Mouse (Mus musculus) forebrain, embryonic 13.5 days (tissue): Measurements from ENCODE around the gene Ly6g6f. TPM values are rescaled to one million over a fixed set of nuclear protein-coding genes. Genes with fewer than 3 reads are reported as not detected.

Experiments used
- ATAC-seq: fragments of 200-750 bp; cut with Nextera tagmentation; 2 replicates; pipeline ENCODE4 v1.8.0; 2017
- H3K27ac ChIP-seq: fragments of 300-500 bp; sonication (generic); 2 replicates; pipeline ENCODE4 v1.5.1; 2015; ENCODE audit warnings: inconsistent platforms, mild to moderate bottlenecking, moderate library complexity
- H3K27me3 ChIP-seq: fragments of 300-500 bp; sonication (generic); 2 replicates; pipeline ENCODE4 v1.6.1; 2015; ENCODE audit warnings: mild to moderate bottlenecking, inconsistent platforms
- H3K36me3 ChIP-seq: fragments of 300-500 bp; sonication (generic); 2 replicates; pipeline ENCODE4 v1.6.1; 2015; ENCODE audit warnings: mild to moderate bottlenecking, inconsistent platforms; ENCODE audit not compliant: poor library complexity, severe bottlenecking
- H3K4me1 ChIP-seq: fragments of 300-500 bp; sonication (generic); 2 replicates; pipeline ENCODE4 v1.6.1; 2015; ENCODE audit warnings: inconsistent platforms
- H3K4me2 ChIP-seq: fragments of 300-500 bp; sonication (generic); 2 replicates; pipeline ENCODE4 v1.6.1; 2015; ENCODE audit warnings: inconsistent platforms, mild to moderate bottlenecking, moderate library complexity
- H3K4me3 ChIP-seq: fragments of 300-500 bp; sonication (generic); 2 replicates; pipeline ENCODE4 v1.5.1; 2015; ENCODE audit warnings: mild to moderate bottlenecking, inconsistent platforms
- H3K9ac ChIP-seq: fragments of 300-500 bp; sonication (generic); 2 replicates; pipeline ENCODE4 v1.6.1; 2015; ENCODE audit warnings: mild to moderate bottlenecking, inconsistent platforms
- H3K9me3 ChIP-seq: fragments of 300-500 bp; sonication (generic); replicated peaks from 2 replicates; pipeline ENCODE4 v1.6.1; 2016; ENCODE audit warnings: inconsistent platforms
- WGBS: fragments of 180-500 bp; shearing (Covaris S2); methylation state at CpG from one replicate; pipeline ENCODE4 v1.1.7; 2015; 5-methylcytosine and 5-hydroxymethylcytosine counted together
- polyA plus RNA-seq: library from polyadenylated mRNA; unstranded; fragments of >200 nt; fragmentation: Nextera tagmentation; extraction: Ambion mirVana; gene quantifications from 2 replicates; pipeline ENCODE4 v1.2.1, GENCODE M21; 2015

Gene Ly6g6f
- polyA plus RNA-seq = 0.25 TPM in 1 of 2 replicates, not detected in the other

DNA sequence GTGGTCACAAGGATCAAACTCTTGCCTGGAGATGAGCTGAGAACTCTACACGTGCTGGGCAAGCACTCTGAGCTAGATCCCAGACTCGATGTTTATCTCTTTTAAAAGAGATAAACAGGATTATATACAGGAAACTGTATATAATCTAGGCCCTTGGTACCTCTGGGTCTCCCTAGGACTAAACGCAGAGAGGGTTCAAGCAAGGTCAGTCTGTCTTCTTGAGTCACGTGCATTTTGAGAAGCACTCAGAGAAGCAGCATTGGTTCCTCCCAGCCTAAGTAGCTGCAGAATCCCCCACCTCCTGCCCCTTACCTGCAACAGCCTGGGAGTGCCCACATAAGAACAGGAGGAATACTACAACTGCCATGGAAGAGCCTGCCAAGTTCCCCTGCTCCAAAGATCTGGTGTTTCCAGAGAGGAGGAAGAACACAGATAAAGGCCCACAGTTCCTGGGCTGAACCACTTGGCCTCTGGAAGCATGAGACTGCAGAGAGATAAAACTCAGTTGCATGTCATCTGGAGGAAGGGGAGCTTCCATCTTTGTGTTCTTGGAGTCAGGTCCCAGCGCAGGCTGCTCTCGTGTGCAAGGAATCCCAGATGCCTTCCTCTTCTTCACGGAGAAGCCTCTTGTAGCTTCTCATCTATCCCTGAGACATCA, at the start of gene Ly6g6f:
Gene Ly6g6f (minus strand): TSS at position 403 of the 658 bp plus-strand sequence.
- Histone ChIP-seq H3K9me3 (no peaks in the 10 kb centered on the region), H3K36me3 (no peaks in the 10 kb centered on the region), H3K27me3 (0 out of 2 replicates have a peak, but pooled peaks cover 3% of the 10 kb centered on the region), H3K4me2 (no peak within 1 kb of the TSS), H3K27ac (no peak within 1 kb of the TSS), H3K4me3 (no peak within 1 kb of the TSS), H3K4me1 (peaks cover 12% of the 10 kb centered on the region), H3K9ac (no peak within 1 kb of the TSS)
- ATAC-seq = no peak
- 85% methylated on average over 7 of the region's 7 CpGs for WGBS

DNA sequence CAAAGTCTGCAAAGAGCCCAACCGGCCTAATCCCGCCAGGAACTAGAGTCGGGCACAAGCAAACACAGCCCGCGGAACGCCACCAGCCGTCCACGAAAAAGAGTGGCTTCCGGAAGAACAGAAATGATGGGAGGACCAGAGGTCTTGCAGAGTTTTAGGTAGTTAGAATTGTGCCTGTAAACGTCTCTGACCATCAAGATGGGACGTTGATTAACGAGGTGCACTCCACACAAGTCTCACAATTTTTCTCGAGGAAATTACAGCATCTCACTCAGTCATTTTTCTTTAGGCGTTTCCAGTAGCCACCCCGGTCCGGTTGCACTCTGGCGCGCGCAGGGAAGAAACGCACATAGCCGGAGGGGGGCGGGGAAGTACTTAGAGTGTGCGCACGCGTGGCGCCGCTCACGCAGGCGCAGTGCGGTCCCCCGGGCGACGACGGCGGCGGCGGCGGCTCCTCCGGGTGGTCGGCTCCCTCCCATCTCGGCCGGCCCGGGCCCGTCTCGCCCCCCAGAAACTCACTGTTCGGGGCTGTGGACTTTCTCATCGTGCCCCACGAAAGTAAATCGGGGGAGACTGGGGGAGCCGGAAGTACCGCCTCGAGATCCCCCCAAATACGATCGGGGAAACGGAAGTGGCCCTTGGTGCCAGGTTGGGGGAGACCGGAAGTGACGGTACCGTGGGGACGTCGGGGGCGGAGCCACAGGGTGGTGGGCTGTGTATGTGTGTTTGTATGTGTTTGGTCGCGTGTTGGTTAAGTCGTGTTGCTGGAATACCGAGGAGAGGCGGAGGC, 49.6 kb upstream of the Ly6g6f start, which contains the start of gene Bag6:
Gene Bag6 (plus strand): TSS at position 378 of the 790 bp plus-strand sequence.
- ATAC-seq = peak; percentile 94
- Histone ChIP-seq H3K27ac (peak within 1 kb of the TSS; percentile 95), H3K9ac (peak within 1 kb of the TSS; percentile 87), H3K4me1 (peaks cover 28% of the 10 kb centered on the region), H3K4me3 (peak within 1 kb of the TSS; percentile 79), H3K9me3 (no peaks in the 10 kb centered on the region), H3K27me3 (no peaks in the 10 kb centered on the region), H3K4me2 (peak within 1 kb of the TSS; percentile 82), H3K36me3 (peaks cover 21% of the 10 kb centered on the region)
- under 1% methylated on average over 66 of the region's 66 CpGs for WGBS

DNA sequence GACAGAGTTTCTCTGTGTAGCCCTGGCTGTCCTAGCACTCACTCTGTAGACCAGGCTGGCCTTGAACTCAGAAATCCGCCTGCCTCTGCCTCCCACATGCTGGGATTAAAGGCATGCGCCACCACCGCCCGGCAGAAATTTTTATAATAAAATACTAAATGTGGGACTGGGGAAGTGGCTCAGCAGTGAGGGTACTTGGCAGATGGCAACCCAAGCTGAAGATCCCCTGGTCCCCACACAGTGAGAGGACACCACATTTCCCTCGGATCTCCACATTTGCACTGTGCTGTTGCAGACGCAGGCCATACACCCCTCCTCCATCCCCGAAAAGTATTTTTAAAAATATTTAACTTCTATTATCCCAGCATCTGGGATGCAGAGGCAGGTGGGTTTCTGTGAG, 48.1 kb upstream of the Ly6g6f start:
- H3K4me3 ChIP-seq = no peak overlapping the region
- no peak for ATAC-seq
- no peaks in the 10 kb centered on the region for H3K27me3 ChIP-seq
- no peak overlapping the region for H3K27ac ChIP-seq
- H3K36me3 ChIP-seq = peaks cover 13% of the 10 kb centered on the region
- H3K4me1 ChIP-seq = peaks cover 24% of the 10 kb centered on the region
- no peak overlapping the region for H3K9ac ChIP-seq
- no peak overlapping the region for H3K4me2 ChIP-seq
- WGBS = 97% methylated on average over 7 of the region's 7 CpGs
- no peaks in the 10 kb centered on the region for H3K9me3 ChIP-seq

DNA sequence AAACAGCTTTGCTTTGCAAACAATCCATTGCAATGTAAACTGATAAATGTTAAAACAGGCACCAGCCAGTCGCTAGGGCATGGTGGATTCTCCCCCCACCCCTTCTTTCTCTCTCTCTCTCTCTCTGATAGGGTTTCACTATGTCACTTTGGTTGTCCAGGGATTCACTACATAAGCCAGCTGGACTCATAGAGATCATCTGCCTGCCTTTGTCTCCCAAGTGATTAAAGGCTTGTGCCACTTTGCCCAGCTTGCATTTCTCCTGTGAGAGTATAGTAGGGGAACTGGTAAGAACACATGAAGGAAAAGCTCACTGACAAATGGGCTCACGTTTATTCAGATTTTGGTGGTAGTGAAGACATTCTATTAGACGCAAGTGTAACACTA, 46.8 kb upstream of the Ly6g6f start:
- H3K4me3 ChIP-seq = no peak overlapping the region
- peaks cover 17% of the 10 kb centered on the region for H3K4me1 ChIP-seq
- no peak overlapping the region for H3K4me2 ChIP-seq
- H3K27ac ChIP-seq = no peak overlapping the region
- H3K36me3 ChIP-seq = peaks cover 13% of the 10 kb centered on the region
- H3K27me3 ChIP-seq = no peaks in the 10 kb centered on the region
- H3K9me3 ChIP-seq = no peaks in the 10 kb centered on the region
- H3K9ac ChIP-seq = no peak overlapping the region
- no peak for ATAC-seq
- 75% methylated on average over 3 of the region's 3 CpGs for WGBS

DNA sequence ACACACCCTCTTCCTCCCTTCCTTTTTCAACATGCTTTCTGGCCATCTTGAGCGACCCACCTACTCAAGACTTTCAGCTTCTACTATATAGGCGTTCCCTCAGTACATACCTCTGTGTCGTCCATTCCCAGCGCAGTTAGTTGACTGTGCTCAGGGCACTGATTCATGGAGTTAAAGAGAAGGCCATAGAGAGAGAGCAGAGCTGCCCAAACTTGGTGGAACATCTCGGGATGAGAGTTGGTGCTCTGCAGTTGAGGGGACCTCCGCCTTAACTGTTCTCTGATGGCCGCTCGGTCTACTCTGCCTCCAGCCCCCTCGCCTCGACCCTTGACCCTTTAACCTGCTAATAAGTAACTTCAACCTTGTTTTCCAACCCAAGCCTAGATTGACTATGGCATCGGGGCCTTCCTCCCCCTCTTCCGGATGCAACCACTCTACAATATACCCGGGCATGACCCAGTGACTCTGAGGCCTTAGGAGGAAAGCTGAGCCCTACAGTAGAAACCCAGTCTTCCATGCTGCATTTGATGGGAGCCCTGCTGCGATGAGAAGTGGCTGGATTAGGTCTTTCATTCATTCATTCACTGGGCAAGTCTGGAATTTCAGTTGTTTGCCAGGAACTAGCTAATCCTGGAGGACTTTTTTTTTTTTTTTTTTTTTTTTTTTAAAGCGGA, 46.2 kb upstream of the Ly6g6f start, which contains the start of gene Apom:
Gene Apom (minus strand): TSS at position 551 of the 674 bp plus-strand sequence.
- Histone ChIP-seq H3K4me3 (no peak within 1 kb of the TSS), H3K36me3 (peaks cover 13% of the 10 kb centered on the region), H3K9ac (no peak within 1 kb of the TSS), H3K4me1 (peaks cover 17% of the 10 kb centered on the region), H3K4me2 (no peak within 1 kb of the TSS), H3K9me3 (no peaks in the 10 kb centered on the region), H3K27me3 (no peaks in the 10 kb centered on the region), H3K27ac (no peak within 1 kb of the TSS)
- WGBS = 84% methylated on average over 15 of the region's 15 CpGs
- no peak for ATAC-seq

DNA sequence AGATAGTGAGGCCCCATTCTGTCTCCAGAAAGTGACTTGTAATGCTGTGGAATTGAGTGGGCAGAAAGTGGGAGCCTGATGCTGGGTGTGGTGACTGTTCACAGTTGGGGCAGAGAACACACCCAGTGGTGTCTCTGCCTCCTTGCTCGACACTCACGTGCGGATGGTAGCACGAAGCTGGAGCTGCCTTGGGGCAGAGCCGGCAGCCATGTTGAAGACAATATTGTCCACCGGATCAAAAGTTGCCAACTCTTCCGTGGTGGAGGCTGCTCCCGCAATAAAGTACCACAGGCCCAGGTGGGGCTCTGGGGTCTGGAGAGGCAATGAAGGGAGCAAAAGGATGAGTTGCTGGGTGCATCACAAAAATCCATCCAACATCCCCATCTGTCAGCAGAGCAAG, 45.6 kb upstream of the Ly6g6f start:
- WGBS = 91% methylated on average over 8 of the region's 8 CpGs
- H3K36me3 ChIP-seq = peaks cover 13% of the 10 kb centered on the region
- H3K9ac ChIP-seq = no peak overlapping the region
- no peaks in the 10 kb centered on the region for H3K27me3 ChIP-seq
- H3K9me3 ChIP-seq = no peaks in the 10 kb centered on the region
- no peak for ATAC-seq
- H3K4me3 ChIP-seq = no peak overlapping the region
- H3K27ac ChIP-seq = no peak overlapping the region
- H3K4me1 ChIP-seq = peaks cover 18% of the 10 kb centered on the region
- H3K4me2 ChIP-seq = no peak overlapping the region

DNA sequence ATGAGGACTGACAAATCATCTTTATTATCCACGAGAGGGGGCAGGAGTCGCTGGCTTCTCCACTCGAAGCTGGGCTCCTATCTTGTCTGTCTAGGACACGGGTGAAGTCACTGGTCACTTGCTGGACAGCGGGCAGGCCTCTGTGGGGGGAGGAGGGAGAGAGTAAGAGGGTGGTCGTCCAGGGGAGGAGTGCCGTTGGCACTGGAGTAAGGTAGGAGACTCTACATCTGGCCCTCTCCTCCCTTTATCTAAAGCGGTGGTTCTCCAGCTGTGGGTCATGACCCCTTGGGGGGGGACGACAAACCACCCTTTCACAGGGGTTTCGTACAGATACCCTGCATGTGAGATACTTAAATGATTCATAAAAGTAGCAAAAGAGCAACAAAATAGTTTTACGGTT, 43.6 kb upstream of the Ly6g6f start:
- WGBS = 78% methylated on average over 11 of the region's 11 CpGs
- no peak overlapping the region for H3K4me2 ChIP-seq
- ATAC-seq = no peak

DNA sequence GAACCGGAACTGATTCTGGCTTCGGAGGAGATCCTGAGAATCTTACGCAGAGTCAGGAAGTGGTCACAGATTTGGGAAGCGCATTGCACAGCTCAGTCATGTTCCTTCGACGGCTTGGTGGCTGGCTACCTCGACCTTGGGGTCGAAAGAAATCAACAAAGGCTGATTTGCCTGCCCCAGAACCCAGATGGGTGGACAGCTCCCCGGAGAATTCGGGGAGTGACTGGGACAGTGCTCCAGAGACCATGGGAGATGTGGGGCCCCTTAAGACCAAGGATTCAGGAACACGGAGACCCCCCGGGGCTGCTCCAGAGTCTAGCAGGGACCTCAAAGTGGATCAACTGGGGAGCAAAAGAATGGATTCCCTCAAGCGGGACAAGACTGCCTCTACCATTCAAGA, 41.6 kb upstream of the Ly6g6f start:
- H3K36me3 ChIP-seq = peaks cover 36% of the 10 kb centered on the region
- H3K4me2 ChIP-seq = peak overlapping the region; percentile 86
- H3K27ac ChIP-seq = no peak overlapping the region
- peaks cover 38% of the 10 kb centered on the region for H3K4me1 ChIP-seq
- peak overlapping the region; percentile 87 for H3K9ac ChIP-seq
- 75% methylated on average over 13 of the region's 13 CpGs for WGBS
- H3K27me3 ChIP-seq = no peaks in the 10 kb centered on the region
- no peak for ATAC-seq
- H3K4me3 ChIP-seq = peak overlapping the region; percentile 68
- no peaks in the 10 kb centered on the region for H3K9me3 ChIP-seq

More for the DNA sequence above, 43.6 kb upstream of the Ly6g6f start:
- no peaks in the 10 kb centered on the region for H3K9me3 ChIP-seq
- H3K27me3 ChIP-seq = no peaks in the 10 kb centered on the region
- H3K4me3 ChIP-seq = no peak overlapping the region
- H3K27ac ChIP-seq = no peak overlapping the region
- peaks cover 29% of the 10 kb centered on the region for H3K4me1 ChIP-seq
- H3K9ac ChIP-seq = no peak overlapping the region
- peaks cover 25% of the 10 kb centered on the region for H3K36me3 ChIP-seq

DNA sequence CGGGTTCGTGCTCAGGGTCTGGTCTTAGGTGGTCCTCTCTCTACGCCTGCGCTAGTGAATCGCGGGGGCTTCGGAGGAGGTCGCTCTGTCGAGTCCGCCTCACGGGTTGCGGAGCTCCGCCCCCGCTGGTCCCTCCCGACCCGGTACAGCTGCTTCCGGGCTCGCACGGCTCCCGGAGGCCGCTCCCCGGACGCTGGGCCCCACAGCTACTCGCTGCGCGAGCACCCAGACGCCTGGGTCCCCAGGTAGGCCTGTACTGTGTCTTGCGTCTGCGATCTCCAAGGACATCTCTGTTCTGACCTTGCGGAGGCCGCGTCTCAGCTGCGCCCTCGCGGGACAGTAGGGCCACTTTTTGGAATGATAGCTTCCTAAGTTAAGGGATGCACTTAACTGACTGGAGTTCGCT, 40.8 kb upstream of the Ly6g6f start, which contains the start of gene D17H6S53E:
Gene D17H6S53E (plus strand): TSS at position 168 of the 406 bp plus-strand sequence.
- peak within 1 kb of the TSS; percentile 68 for H3K4me3 ChIP-seq
- peak; percentile 44 for ATAC-seq

DNA sequence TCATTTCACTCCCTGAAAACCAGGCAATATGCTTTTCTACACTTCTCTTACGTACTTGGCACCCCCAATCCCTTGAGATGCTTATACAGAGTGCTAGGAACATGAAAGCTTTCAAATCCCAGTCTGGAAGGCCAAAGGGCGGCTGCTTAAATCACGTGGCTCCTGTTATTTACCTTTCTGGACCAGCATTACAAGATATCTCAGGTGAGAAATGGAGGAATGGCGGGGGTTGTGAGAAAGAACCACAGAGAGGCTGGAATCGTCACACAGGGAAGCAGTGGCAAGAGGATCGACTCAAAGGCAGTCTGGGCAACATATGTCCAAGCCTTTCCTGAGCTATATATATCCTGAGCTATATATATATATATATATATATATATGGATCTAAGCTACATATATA, 40.2 kb upstream of the Ly6g6f start:
- ATAC-seq = no peak
- H3K27ac ChIP-seq = peak overlapping the region; percentile 72; the same call in 1 of the 2 replicates
- no peaks in the 10 kb centered on the region for H3K9me3 ChIP-seq
- peaks cover 36% of the 10 kb centered on the region for H3K36me3 ChIP-seq
- H3K4me2 ChIP-seq = peak overlapping the region; percentile 86
- H3K9ac ChIP-seq = peak overlapping the region; percentile 87
- 34% methylated on average over 6 of the region's 6 CpGs for WGBS
- H3K27me3 ChIP-seq = no peaks in the 10 kb centered on the region
- H3K4me1 ChIP-seq = peaks cover 39% of the 10 kb centered on the region
- peak overlapping the region; percentile 68 for H3K4me3 ChIP-seq

More for the DNA sequence above, 40.8 kb upstream of the Ly6g6f start, which contains the start of gene D17H6S53E:
- Histone ChIP-seq H3K27ac (peak within 1 kb of the TSS; percentile 72), H3K27me3 (no peaks in the 10 kb centered on the region), H3K36me3 (peaks cover 36% of the 10 kb centered on the region), H3K4me2 (peak within 1 kb of the TSS; percentile 86), H3K4me1 (peaks cover 38% of the 10 kb centered on the region), H3K9ac (peak within 1 kb of the TSS; percentile 87), H3K9me3 (no peaks in the 10 kb centered on the region)
- under 1% methylated on average over 36 of the region's 36 CpGs for WGBS

DNA sequence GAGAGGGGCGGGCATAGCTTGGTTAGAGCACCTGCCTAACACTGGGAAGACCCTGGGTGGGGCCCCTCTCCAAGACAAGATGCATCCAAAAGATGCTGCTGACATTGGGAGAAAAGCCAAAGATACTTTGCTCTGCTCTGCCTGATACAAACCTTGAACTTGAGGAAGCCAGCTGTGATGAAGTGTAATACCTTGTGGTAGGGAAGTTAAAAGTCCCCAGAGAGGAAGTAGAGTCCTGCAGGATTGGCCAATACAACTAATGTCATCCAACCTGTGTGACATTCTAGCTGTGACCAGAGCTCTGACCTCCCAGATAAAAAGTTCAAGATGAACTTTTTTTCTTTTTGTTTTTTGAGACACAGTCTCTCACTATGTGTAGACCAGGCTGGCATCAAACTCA, 39.7 kb upstream of the Ly6g6f start:
- H3K4me2 ChIP-seq = 0 out of 2 replicates have a peak overlapping the region, but pooled peaks have one; percentile 86
- no peak overlapping the region for H3K27ac ChIP-seq
- no peaks in the 10 kb centered on the region for H3K9me3 ChIP-seq
- 0 out of 2 replicates have a peak overlapping the region, but pooled peaks have one; percentile 87 for H3K9ac ChIP-seq
- peaks cover 44% of the 10 kb centered on the region for H3K4me1 ChIP-seq
- ATAC-seq = no peak
- 0 out of 2 replicates have a peak overlapping the region, but pooled peaks have one; percentile 68 for H3K4me3 ChIP-seq
- peaks cover 36% of the 10 kb centered on the region for H3K36me3 ChIP-seq
- no peaks in the 10 kb centered on the region for H3K27me3 ChIP-seq
- WGBS = 100% methylated on average over 1 of the region's 1 CpGs
